Mouse (Mus musculus): Measurements from ENCODE around the gene AA792892. TPM values are rescaled to one million over a fixed set of nuclear protein-coding genes. Genes with fewer than 3 reads are reported as not detected.

AA792892 gene
- polyA plus RNA-seq (2014; fragmentation: Illumina TruSeq; extraction: RNeasy Lipid Tissue Mini Kit (QIAGEN cat#74804); ENCODE audit: low read depth, low replicate concordance) = not detected

GRCm38 (mm10) chr5:94339449-94339848, at the start of gene AA792892:
Gene AA792892 (plus strand): TSS chr5:94339749.

GRCm38 (mm10) chr5:94306696-94307095, 32.9 kb upstream of the AA792892 start, which contains the start of gene A430089I19Rik:
Gene A430089I19Rik (minus strand): TSS chr5:94306796.

GRCm38 (mm10) chr5:94314135-94314534, 25.4 kb upstream of the AA792892 start, which contains the start of gene Gm6502:
Gene Gm6502 (plus strand): TSS chr5:94314435.

Other genes with a start within 250 kb of the AA792892 start
- gene Gm3106, start 121.7 kb upstream of the AA792892 start, polyA plus RNA-seq (2014; fragmentation: Illumina TruSeq; extraction: RNeasy Lipid Tissue Mini Kit (QIAGEN cat#74804); ENCODE audit: low read depth, low replicate concordance) = not detected
- not detected for gene A430089I19Rik, start 33.0 kb upstream of the AA792892 start, polyA plus RNA-seq (2014; fragmentation: Illumina TruSeq; extraction: RNeasy Lipid Tissue Mini Kit (QIAGEN cat#74804); ENCODE audit: low read depth, low replicate concordance)
- gene Gm6502, start 25.3 kb upstream of the AA792892 start, polyA plus RNA-seq (2014; fragmentation: Illumina TruSeq; extraction: RNeasy Lipid Tissue Mini Kit (QIAGEN cat#74804); ENCODE audit: low read depth, low replicate concordance) = 0.42 TPM
- 0.46 TPM for gene Gm7682, start 106.0 kb downstream of the AA792892 start, polyA plus RNA-seq (2014; fragmentation: Illumina TruSeq; extraction: RNeasy Lipid Tissue Mini Kit (QIAGEN cat#74804); ENCODE audit: low read depth, low replicate concordance)
- not detected for gene Gm3139, start 186.5 kb downstream of the AA792892 start, polyA plus RNA-seq (2014; fragmentation: Illumina TruSeq; extraction: RNeasy Lipid Tissue Mini Kit (QIAGEN cat#74804); ENCODE audit: low read depth, low replicate concordance)